Mouse (Mus musculus): ENCODE data around the gene Btbd35f24.
"Not testable (repeated sequence)": the region's sequence is repeated elsewhere in the genome, so short reads cannot be mapped to it uniquely, and the experiment has no call there.

The Btbd35f24 gene

GRCm38 (mm10) chrX:3195727-3196126 lies at the start of gene Btbd35f24:
Gene Btbd35f24 (minus strand): TSS chrX:3195827.
- DNase-seq (ENCODE audit: extremely low spot score), result not testable (repeated sequence)
